Mouse (Mus musculus) embryonic facial prominence, embryonic 15.5 days (tissue): ENCODE results near the gene Nufip2. TPM values are rescaled to one million over a fixed set of nuclear protein-coding genes. Genes with fewer than 3 reads are reported as not detected.
A peak's percentile ranks its signal among the peaks of the same experiment; 100 is the strongest.
"Not testable (repeated sequence)": the region's sequence is repeated elsewhere in the genome, so short reads cannot be mapped to it uniquely, and the experiment has no call there.

Experiments
- ATAC-seq: fragments of 200-750 bp; cut with Nextera tagmentation; 2 replicates; pipeline ENCODE4 v1.8.0; 2017; ENCODE audit warnings: low read depth, moderate TSS enrichment; ENCODE audit not compliant: insufficient number of reproducible peaks, low FRiP score, low TSS enrichment
- H3K27ac ChIP-seq: fragments of 300-500 bp; sonication (generic); replicated peaks from 2 replicates; pipeline ENCODE4 v1.5.1; 2015; ENCODE audit warnings: mild to moderate bottlenecking, inconsistent platforms
- H3K27me3 ChIP-seq: fragments of 300-500 bp; sonication (generic); 2 replicates; pipeline ENCODE4 v1.6.1; 2015; ENCODE audit warnings: inconsistent platforms
- H3K36me3 ChIP-seq: fragments of 300-500 bp; sonication (generic); 2 replicates; pipeline ENCODE4 v1.6.1; 2015; ENCODE audit warnings: mild to moderate bottlenecking, inconsistent platforms
- H3K4me1 ChIP-seq: fragments of 300-500 bp; sonication (generic); 2 replicates; pipeline ENCODE4 v1.6.1; 2015; ENCODE audit warnings: inconsistent platforms
- H3K4me2 ChIP-seq: fragments of 300-500 bp; sonication (generic); replicated peaks from 2 replicates; pipeline ENCODE4 v1.6.1; 2015; ENCODE audit warnings: mild to moderate bottlenecking, inconsistent platforms
- H3K4me3 ChIP-seq: fragments of 300-500 bp; sonication (generic); replicated peaks from 2 replicates; pipeline ENCODE4 v1.5.1; 2015; ENCODE audit warnings: mild to moderate bottlenecking, inconsistent platforms
- H3K9ac ChIP-seq: fragments of 300-500 bp; sonication (generic); 2 replicates; pipeline ENCODE4 v1.6.1; 2015; ENCODE audit warnings: inconsistent platforms
- H3K9me3 ChIP-seq: fragments of 300-500 bp; sonication (generic); replicated peaks from 2 replicates; pipeline ENCODE4 v1.6.1; 2016; ENCODE audit warnings: inconsistent platforms
- WGBS: fragments of 180-500 bp; shearing (Covaris S2); methylation state at CpG from one replicate; pipeline ENCODE4 v1.1.7; 2015; 5-methylcytosine and 5-hydroxymethylcytosine counted together
- polyA plus RNA-seq: library from polyadenylated mRNA; unstranded; fragments of >200 nt; fragmentation: Nextera tagmentation; extraction: Ambion mirVana; gene quantifications from 2 replicates; pipeline ENCODE4 v1.2.1, GENCODE M21; 2015

Nufip2 gene
- polyA plus RNA-seq, result 5.1 and 5.2 TPM in 2 replicates

DNA sequence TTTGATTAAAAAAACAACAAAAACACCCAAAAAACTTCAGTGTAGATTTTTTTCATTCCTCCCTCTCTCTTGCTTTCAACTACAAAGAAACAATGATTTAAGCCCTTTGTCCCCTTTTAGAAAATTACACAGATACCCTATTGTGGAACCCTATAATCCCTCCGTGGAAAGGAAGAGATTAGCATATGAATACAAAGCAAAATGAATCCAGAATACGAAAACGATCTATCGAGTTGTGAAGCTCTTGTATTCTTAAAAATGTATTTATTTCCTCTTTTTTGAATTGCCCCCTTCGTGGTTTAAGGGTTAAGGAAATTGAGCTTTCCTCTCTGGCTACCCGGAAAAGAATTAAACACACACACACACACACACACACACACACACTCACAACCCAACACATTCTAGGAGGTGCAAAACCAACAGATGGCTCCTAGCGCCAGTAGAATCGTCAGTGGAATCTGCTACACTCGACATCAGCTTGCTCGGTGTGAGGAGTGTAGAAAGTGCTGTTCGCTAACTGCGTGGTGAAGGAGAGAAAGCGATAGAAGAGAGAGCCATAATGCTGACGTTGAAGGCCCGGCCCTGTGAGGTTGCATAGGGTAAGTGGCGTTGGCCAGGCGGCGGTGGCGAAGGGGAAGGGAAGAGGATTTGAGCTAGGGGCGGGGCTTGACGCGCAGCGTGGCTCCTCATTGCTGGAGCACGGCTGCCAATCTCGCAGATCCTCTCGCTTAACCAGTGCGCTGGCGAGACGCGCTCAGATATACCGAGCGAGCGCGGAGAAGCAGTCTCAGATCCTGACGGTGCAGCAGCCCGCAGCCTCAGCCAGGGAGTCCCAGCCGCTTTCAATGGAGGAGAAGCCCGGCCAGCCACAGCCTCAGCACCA is at the start of gene Nufip2:
Gene Nufip2, plus strand, starts transcription at position 773 of the 883 bp plus-strand sequence.
- Histone ChIP-seq H3K4me2 (peak within 1 kb of the TSS; percentile 58), H3K9me3 (no peaks in the 10 kb centered on the region), H3K27ac (peak within 1 kb of the TSS; percentile 99), H3K36me3 (no peaks in the 10 kb centered on the region; the same call in 1 of the 2 replicates), H3K27me3 (no peaks in the 10 kb centered on the region), H3K9ac (peak within 1 kb of the TSS; percentile 96), H3K4me3 (peak within 1 kb of the TSS; percentile 100), H3K4me1 (peaks cover 6% of the 10 kb centered on the region)
- peak; percentile 98 for ATAC-seq
- WGBS, result under 1% methylated on average over 38 of the region's 38 CpGs

DNA sequence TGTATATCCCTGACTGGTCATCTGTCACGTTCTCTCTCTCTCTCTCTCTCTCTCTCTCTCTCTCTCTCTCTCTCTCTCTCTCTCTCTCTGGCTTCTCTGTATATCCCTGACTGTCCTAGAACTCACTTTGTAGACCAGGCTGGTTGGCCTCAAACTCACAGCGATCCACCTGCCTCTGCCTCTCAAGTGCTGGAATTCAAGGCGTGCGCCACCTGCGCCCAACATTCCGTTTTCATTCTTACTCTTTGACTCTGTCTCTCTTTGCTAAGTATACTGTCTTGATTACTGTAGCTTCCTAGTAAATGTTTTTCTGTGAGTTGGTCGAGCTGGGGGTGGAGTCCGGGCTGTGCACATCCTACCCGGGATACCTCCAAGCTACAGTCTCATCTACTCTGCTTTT is 44.6 kb upstream of the Nufip2 start:
- Histone ChIP-seq H3K9ac (no peak overlapping the region), H3K4me2 (no peak overlapping the region), H3K27ac (no peak overlapping the region), H3K9me3 (no peaks in the 10 kb centered on the region), H3K36me3 (no peaks in the 10 kb centered on the region), H3K4me3 (no peak overlapping the region), H3K4me1 (no peaks in the 10 kb centered on the region), H3K27me3 (no peaks in the 10 kb centered on the region)
- no peak for ATAC-seq
- WGBS, result 60% methylated on average over 9 of the region's 9 CpGs

DNA sequence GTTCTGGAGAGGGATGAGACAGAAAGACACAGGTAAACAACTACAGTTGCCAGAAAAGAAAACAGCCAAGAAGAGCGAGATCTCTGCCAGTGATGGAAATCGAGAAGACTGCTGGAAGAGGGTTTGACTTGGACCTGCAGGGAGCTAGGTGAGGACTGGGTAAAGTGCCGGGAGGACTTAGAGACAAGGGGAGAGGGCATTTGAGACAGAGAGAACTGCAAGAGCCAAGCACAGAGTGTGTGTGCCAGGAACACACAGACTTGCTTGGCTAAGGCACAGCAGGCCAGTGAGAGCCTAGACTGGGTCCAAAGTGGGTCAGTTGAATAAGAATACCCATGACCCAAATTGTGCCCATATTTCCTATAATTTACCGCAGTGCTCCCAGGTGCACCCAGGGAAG is 40.5 kb upstream of the Nufip2 start:
- Histone ChIP-seq H3K4me3 (no peak overlapping the region), H3K27ac (no peak overlapping the region), H3K4me1 (no peaks in the 10 kb centered on the region), H3K36me3 (no peaks in the 10 kb centered on the region), H3K27me3 (no peaks in the 10 kb centered on the region), H3K9ac (no peak overlapping the region), H3K4me2 (no peak overlapping the region), H3K9me3 (no peaks in the 10 kb centered on the region)
- no peak for ATAC-seq
- WGBS, result 76% methylated on average over 4 of the region's 4 CpGs

DNA sequence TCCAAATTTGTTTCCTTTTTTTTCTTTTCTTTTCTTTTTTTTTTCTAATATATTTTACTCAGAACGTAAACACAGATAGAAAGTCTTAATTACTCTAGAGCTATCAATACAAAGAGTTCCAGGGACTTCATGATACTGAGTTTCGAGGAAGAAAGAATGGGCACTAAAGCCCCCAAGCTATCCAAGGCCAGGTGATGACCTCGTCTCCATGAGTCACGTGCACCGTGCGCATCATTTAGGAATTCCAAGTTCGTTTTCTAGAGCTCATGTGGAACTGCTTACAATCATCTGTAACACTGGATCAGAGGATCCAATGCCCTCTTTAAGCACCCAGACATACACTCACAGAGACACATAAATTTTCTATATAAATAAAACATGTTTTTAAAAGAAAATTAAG is 37.1 kb upstream of the Nufip2 start:
- no peaks in the 10 kb centered on the region for H3K36me3 ChIP-seq
- no peak overlapping the region for H3K27ac ChIP-seq
- H3K9ac ChIP-seq, result no peak overlapping the region
- no peak overlapping the region for H3K4me3 ChIP-seq
- no peaks in the 10 kb centered on the region for H3K4me1 ChIP-seq
- no peaks in the 10 kb centered on the region for H3K27me3 ChIP-seq
- no peak for ATAC-seq
- no peaks in the 10 kb centered on the region for H3K9me3 ChIP-seq
- no peak overlapping the region for H3K4me2 ChIP-seq
- WGBS, result 50% methylated on average over 7 of the region's 7 CpGs

DNA sequence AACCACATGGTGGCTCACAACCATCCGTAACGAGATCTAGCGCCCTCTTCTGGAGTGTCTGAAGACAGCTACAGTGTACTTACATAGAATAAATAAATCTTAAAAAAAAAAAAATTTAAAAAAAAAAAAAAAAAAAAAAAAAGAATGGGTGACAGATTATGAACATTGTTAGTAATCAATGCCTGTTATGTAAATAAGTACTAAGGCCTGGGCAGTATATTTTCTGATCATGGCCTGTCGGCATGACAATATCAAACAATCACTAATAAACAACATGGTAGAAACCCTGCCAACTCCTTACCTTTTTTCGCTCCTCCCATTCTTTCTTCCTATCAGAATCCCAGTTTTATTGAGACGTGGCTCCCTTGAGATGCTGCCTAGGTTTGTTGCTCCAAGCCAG is 33.5 kb upstream of the Nufip2 start:
- ATAC-seq, result no peak
- 54% methylated on average over 6 of the region's 6 CpGs for WGBS

DNA sequence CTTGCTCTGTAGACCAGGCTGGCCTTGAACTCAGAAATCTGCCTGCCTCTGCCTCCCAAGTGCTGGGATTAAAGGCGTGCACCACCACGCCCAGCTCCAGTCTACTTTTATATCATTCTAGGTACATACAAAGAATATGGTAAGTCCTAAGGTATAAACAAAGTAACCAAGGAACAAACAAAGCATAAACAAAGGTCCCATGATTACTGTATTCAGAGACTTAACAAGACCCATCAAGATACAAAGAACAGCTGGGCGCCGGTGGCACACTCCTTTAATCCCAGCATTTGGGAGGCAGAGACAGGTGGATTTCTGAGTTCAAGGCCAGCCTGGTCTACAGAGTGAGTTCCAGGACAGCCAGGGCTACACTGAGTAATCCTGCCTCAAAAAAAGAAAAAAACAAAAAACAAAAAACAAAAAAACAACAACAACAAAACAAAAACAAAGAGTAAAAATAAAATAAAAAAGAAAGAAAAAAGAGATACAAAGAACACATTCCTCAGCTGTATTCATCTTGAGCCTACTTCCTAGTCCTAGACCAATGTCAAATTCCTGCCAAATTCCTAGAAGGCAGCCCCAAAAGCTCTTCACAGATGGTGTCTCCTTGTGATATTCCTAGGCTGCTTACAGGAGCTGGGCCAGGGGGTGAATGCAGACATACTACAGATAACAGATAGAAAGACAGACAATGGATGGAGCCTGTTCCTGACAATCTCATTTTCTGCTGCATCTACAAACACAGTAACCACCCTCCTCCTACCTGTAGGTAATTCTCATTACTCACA is 32.4 kb upstream of the Nufip2 start:
- H3K36me3 ChIP-seq, H3K4me1 ChIP-seq, H3K9ac ChIP-seq, ATAC-seq, H3K27me3 ChIP-seq, H3K9me3 ChIP-seq, H3K27ac ChIP-seq, H3K4me2 ChIP-seq, H3K4me3 ChIP-seq: not testable (repeated sequence)
- 93% methylated on average over 4 of the region's 4 CpGs for WGBS

More for the DNA sequence above, 33.5 kb upstream of the Nufip2 start:
- Histone ChIP-seq H3K4me1 (no peaks in the 10 kb centered on the region), H3K27ac (no peak overlapping the region), H3K27me3 (no peaks in the 10 kb centered on the region), H3K4me2 (no peak overlapping the region), H3K4me3 (no peak overlapping the region), H3K9ac (no peak overlapping the region), H3K36me3 (no peaks in the 10 kb centered on the region), H3K9me3 (no peaks in the 10 kb centered on the region)

DNA sequence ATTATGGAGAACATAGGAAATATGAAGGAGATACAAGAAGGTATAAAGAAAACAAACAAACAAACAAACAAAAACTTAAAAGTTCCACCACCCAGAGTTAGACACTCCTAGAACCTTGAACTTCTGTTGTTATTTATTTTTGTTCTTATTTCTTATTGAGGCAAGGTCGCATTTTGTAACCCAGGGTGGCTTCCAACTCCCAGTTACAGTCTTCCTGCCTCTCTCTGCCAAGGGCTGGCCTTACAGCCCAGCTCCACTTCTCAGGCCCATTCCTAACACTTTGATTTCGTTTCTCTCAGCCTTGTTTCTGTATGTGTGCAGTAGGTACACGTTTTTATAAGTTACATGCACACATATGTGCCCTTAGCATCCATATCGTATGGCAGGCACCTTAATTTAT is 26.0 kb upstream of the Nufip2 start:
- no peak overlapping the region for H3K4me3 ChIP-seq
- H3K9me3 ChIP-seq, result no peaks in the 10 kb centered on the region
- no peaks in the 10 kb centered on the region for H3K4me1 ChIP-seq
- no peak overlapping the region for H3K27ac ChIP-seq
- 50% methylated on average over 4 of the region's 4 CpGs for WGBS
- no peaks in the 10 kb centered on the region for H3K27me3 ChIP-seq
- H3K36me3 ChIP-seq, result no peaks in the 10 kb centered on the region
- no peak overlapping the region for H3K9ac ChIP-seq
- no peak overlapping the region for H3K4me2 ChIP-seq
- no peak for ATAC-seq

DNA sequence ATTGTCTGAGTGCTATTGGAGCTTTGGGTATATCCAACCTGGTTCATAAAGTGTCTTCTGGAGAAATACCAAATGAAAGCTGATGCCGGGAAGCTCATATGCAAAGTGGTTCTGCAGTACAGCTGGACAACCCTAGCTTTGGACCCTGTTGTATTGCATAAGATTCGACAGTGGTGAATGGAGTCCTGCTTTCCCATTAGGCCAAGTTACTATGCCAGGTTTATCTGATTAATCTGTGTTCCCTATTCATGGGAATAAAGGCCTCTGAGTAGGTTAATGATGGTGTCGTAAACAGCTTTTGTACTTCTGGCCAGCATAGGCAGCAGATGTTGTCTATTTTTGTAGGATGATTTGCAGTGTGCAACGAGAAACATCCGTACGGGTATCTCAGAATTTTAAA is 22.3 kb upstream of the Nufip2 start:
- Histone ChIP-seq H3K4me1 (no peaks in the 10 kb centered on the region), H3K4me3 (no peak overlapping the region), H3K27me3 (no peaks in the 10 kb centered on the region), H3K9ac (no peak overlapping the region), H3K9me3 (no peaks in the 10 kb centered on the region), H3K27ac (no peak overlapping the region), H3K4me2 (no peak overlapping the region), H3K36me3 (no peaks in the 10 kb centered on the region)
- no peak for ATAC-seq
- WGBS, result 54% methylated on average over 6 of the region's 6 CpGs

DNA sequence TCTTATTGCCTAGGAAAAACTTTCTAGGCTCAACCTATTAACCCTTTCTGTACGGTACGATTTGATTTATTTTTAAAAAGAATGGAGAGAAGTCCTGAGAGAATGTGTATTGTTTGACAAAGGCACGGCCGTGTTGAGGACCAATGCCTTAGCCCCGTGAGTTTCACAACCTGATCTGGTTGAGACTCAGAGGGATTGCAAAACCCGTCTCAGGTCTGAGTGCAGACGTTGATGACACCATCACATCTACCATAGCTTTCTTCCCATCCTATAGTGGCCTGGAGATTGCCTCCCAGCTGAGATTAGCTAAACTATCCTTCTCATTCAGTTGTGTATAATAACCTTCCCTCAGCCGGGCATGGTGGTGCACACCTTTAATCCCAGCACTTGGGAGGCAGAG is 21.9 kb upstream of the Nufip2 start:
- no peaks in the 10 kb centered on the region for H3K4me1 ChIP-seq
- H3K27ac ChIP-seq, result no peak overlapping the region
- no peak for ATAC-seq
- WGBS, result 80% methylated on average over 8 of the region's 8 CpGs
- H3K4me3 ChIP-seq, result no peak overlapping the region
- no peaks in the 10 kb centered on the region for H3K36me3 ChIP-seq
- no peak overlapping the region for H3K9ac ChIP-seq
- H3K4me2 ChIP-seq, result no peak overlapping the region
- no peaks in the 10 kb centered on the region for H3K27me3 ChIP-seq
- no peaks in the 10 kb centered on the region for H3K9me3 ChIP-seq

DNA sequence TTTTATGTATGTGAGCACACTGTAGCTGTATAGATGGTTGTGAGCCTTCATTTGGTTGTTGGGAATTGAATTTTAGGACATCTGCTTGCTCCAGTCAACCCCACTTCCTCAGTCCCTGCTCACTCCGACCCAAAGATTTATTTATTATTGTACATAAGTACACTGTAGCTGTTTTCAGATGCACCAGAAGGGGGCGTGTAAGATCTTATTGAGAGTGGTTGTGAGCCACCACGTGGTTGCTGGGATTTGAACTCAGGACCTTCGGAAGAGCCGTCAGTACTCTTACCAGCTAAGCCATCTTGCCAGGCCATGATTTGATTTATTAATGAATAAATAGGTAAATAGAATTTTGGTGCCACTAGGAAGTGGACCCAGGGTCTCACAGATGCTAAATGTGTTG is 20.6 kb upstream of the Nufip2 start:
- ATAC-seq, H3K9me3 ChIP-seq, H3K4me1 ChIP-seq, H3K4me2 ChIP-seq, H3K4me3 ChIP-seq, H3K27me3 ChIP-seq, H3K27ac ChIP-seq, H3K36me3 ChIP-seq, H3K9ac ChIP-seq: not testable (repeated sequence)
- WGBS, result 78% methylated on average over 5 of the region's 5 CpGs

DNA sequence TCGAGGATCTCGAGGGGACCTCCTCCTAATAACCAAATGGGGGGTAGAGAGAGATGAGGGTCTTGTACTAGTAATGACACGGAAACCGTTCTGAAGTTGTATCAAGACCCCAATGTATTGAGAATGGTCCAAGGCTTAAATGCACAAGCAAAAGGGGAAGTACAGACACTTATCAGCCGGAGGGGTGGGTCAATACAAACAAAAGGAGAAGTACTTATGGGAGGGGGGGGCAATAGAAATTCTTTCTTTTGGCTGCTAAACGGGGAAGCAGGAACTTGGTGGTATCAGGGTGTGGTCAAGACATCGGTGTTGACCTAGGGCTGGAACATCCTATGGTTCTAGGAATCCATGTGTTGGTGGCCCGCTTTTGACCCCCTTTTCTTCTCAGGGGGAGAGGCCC is 19.2 kb upstream of the Nufip2 start:
- not testable (repeated sequence) for H3K4me3 ChIP-seq, H3K9ac ChIP-seq, H3K9me3 ChIP-seq, H3K4me1 ChIP-seq, H3K27ac ChIP-seq, H3K4me2 ChIP-seq, ATAC-seq, H3K36me3 ChIP-seq, H3K27me3 ChIP-seq
- WGBS, result 90% methylated on average over 8 of the region's 8 CpGs
